Mouse (Mus musculus): Measurements from ENCODE around the gene Ssbp2.

Ssbp2 gene

DNA sequence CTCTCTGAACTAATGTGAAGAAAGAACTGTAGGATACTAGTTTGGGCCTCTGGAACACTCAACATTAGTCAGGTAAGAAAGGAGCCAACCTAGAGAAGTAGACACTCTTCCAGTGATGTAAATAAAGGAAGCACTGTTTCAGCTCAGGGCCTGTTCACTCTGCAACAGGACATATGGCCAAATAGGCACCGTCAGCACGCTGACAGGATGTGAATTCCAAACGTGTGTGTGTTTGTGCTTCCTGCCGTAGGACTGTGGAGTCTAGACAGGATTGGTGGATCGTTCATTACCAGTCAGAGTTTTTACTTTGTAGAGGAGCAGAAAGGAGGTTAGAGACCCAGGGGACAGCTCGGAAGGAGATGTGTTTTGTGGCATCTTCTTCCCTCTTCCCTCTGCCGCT is 174.0 kb downstream of the Ssbp2 start:
- DNase-seq (ENCODE audit: low spot score): no peak

DNA sequence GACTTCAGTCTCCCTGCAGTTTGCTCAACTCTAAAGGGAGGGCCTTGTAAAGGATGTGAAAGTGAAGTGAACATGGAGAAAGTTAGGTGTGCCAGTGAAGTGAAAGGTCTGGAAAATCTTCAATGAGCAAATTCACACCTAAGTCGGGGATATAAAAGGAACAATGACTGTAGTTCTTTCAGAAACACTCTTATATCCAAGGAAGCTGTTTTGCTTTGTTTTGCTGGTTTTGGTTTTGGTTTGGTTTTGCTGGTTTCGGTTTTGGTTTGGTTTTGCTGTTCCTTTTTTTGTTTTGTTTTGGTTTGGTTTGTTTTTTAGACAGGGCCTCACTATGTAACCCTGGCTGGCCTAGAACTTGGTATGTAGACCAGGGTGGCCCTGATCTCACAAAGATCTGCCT is 175.9 kb downstream of the Ssbp2 start:
- no peak for DNase-seq (ENCODE audit: low spot score)

DNA sequence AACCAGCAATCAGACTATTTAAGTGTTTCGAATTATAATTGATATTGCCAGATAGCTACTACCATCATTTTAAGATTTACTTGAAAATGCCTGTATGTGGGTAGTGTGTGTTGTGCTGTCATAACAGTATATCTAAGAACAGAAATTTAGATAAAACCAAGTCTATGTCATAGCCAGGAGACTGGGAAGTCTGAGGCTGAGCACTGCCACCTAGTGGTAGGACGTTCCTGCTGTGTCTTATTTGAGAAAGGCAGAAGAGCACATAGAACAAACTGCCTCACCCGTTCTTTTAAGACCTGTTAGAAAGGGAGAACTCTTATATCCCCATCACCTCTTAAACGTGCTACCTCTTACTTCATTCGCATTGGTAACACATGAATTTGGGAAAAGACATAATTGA is 176.7 kb downstream of the Ssbp2 start:
- peak; percentile 21 for DNase-seq (ENCODE audit: low spot score)

DNA sequence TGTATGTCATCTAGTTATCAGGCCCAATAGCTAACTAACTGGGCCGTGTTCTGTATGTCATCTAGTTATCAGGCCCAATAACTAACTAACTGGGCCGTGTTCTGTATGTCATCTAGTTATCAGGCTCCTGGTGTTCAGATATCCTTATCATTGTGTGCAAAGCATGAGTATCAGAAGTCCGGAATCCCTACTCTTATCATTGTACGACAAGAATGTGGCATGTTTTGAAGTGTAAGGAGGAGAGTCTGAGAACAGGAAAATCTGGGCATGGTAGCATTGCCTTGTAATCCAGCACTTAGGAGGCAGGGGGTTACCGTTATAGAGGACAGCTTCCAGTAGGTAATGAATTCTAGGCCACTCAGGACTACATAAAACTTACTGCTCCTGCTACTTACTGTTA is 178.8 kb downstream of the Ssbp2 start:
- no peak for DNase-seq (ENCODE audit: low spot score)

DNA sequence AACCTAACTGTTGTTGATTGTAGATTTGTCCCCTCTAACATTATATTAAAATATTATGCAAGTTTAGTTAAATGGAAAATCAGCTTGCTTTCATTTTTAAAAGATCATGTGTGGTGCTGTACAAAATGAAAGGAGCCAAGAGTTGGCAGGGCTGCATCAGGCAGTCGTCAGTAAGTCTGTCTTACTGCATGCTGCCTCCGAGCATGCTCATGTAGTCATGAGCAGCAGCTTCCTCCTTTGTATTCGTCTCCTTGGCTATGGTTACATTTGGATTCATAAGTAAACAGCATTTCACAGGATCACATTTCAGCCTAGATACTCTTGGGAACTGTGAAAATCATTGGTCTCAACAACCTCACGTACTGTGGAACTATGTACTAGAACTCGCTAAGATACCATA is 180.1 kb downstream of the Ssbp2 start:
- DNase-seq (ENCODE audit: low spot score): no peak

DNA sequence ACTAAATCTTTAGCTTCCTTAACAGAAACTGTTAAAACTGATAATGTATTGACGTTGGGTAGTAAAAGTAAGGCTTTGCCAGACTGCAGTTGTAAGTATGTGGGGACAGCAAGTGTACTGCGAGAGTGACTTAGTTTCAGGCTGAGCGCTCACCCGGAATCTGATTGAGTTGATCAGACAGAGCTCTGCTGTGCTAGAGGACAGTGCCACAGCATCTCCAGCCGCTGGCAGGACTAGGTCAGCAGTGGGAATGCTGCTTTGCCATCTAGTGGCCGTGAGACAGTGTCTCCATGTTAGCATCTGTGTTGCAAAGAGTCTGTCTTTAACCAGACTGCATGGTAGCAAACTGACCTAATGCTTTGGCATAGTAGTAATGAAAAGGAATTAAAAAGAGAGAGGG is 188.2 kb downstream of the Ssbp2 start:
- DNase-seq (ENCODE audit: low spot score): no peak

DNA sequence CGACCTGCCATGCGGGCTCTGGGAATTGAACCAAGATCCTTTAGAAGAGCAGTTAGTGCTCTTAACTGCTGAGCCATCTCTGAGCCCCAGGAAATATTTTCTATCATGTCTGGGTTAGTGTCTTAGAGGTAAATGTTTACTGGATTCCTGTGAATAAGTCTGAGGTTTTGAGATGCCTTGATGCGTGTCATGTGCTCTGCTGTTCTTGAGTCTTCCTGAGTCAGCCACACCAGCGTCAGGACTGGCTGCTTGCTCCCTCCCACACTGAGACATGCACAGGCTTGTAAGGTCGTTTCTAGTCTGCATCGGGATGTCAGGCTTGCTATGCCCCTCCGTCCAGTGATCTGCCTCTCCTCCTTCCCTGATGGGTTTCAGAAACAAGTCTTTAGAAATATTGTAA is 189.8 kb downstream of the Ssbp2 start:
- no peak for DNase-seq (ENCODE audit: low spot score)

DNA sequence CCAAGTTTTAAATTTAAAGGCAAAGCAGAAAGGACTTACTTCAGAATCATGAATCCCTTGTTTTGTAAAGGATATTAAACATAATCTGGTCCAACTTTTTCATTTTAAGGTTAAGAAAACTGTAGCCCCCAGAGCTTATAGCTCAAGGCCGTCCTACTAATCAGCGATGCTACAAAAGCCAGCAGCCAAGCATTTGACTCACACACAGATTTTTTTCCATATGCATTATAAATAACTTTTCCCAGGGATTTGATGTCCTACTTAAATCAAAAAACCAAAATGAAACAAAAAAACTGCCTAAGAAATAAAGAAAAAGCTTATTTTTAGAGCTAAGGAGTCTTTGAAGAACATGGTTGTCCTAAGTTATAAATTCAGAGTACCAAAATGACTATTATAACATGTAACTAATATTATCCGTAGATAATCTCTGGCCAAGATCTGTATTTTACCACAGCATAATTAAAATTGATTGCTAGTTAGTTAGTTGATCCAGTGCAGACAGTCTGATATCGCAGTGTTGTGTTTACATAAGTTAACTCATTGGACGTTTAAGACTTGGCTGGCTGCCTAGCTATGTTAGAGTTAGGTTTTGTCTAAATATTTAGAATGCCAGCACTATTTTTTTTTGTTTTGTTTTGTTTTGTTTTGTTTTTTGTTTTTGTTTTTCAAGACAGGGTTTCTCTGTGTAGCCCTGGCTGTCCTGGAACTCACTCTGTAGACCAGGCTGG is 201.1 kb downstream of the Ssbp2 start:
- no peak for DNase-seq (ENCODE audit: low spot score)

DNA sequence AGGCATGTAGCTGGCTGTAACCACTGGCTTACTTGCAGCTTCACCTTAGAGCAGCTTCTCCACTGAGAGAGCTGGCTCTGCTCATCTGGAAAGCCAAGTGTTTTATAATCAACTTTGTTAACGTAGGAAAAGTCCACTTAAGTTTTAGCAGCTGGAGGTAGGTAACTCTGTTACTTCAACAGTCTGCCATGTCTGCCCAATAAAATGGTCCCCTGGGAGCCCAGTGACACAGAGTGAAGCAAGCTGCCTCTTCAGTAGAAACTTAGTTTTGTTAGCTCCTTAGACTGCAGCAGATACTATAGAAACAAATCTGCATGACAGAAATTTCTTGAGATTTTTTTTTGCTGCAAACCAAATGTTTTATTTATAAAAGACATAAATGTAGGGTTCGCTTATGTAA is 202.7 kb downstream of the Ssbp2 start:
- DNase-seq (ENCODE audit: low spot score): no peak

DNA sequence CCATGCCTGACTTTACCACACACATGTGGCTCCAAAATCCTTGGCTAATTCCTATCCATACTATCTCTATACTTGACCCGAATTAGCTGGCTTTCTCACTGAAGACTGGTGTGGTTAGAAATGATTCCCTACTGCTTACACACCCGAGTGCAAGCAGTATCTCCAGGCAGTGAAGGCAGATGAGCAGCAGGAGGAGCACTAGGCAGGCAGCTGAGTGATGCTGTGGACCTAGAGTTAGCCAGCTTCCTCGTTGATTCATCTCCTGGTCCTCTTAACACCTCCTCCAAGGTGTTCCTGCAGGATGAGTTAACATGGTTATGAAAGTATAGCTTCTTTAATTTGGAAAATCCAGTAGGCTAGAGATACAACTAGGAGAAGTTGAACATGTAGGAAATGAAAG is 213.2 kb downstream of the Ssbp2 start:
- no peak for DNase-seq (ENCODE audit: low spot score)

DNA sequence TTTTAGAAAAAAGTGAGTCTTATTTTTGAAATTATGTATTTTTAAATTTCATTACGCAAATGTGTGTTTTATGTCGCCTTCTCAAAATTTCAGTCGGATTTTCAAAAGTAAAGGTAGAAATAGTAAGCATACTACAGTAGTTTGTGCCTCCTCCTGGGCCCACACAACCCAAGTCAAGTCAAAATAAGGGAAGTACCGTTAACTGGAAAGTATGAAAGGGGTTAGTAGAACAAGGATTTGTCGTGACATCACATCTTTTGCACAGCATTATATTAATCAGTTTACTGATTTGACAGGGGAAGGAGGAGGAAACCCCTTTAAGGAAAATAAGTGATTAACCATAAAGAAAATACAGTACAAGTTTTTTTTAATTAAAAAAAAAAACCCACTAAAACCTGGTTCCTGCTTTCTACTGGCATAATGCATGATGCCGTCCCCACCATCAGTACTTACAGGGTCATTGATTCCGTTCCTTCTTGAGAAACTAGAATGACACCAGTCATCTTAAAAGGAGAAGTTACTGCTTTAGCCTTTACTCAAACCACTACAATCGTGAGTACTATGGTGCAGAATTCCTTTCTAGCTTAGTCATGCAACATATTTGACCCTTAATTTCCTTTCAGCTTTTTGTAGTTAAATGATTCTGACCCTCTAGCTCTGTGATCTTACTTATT is 220.8 kb downstream of the Ssbp2 start:
- DNase-seq (ENCODE audit: low spot score): no peak

DNA sequence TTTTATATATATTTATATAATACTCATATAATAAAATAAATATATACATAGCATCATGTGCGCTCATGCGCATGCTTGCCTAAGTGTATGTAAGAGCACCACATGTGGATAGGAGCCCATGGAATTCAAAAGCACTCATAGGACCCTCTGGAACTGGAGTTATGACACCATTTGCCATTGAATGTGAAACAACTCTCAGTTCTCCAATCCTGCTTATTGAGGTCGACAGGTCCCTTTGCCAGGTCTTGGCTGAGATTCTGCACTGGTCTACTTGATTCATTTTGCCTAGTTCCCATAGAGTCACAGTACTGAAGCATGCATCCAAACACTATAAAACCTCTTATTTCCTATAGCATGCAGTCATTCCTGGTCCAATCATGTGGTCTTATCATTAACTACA is 221.4 kb downstream of the Ssbp2 start:
- no peak for DNase-seq (ENCODE audit: low spot score)

DNA sequence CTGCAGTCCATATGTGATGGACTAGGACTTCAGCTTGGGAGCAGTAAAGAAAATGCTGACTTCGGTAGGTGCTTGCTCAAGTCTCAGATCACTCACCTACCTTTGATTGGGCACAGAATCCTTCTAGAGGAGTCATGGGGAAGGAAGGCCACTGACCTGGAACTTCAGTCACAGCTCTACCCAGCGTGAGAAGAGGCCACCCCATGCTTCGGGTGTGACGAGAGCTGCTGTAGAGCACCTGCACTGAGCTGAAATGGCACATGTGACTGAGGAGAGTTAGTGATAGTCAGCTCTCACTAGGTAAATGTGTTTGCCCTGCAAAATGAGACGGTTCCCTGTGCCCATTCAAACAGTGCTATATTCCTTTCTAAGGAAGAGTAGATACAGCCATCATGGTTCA is 230.0 kb downstream of the Ssbp2 start:
- no peak for DNase-seq (ENCODE audit: low spot score)

DNA sequence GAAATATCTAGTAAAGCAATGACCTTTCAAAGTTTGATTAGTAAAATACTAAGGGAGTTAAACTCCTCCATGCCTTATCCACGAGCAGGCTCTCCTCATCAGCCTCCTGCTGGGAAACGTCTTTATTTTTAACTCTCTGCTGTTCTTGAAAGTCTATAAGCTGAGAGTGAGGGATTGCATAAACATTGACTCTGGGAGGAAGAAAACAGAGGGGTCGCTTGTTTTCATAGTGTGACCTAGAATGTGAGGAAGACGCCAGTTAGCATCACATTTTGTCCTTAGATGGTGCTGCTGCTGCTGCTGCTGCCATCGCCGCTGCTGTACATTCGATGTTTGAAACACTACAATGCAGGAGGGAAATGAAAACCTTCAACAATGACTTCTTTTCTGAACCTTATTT is 233.5 kb downstream of the Ssbp2 start:
- no peak for DNase-seq (ENCODE audit: low spot score)

DNA sequence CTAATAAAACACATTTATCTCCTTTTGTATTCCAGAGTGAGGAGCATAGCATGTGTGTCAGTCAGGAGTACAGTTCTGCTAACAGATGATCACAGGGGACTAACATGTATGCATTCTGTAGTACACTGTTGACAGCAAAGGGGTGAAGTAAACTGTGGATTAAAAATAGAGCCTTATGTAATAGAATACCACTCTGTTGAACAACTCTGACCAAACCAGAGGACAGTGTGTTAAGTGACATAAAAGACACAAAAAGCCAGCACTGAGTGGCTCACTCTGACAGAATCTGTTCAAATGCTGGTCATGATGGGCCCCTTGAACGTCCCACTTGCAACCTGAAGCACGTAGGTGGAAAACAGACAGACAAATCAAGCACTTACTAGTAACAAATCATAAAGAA is 235.3 kb downstream of the Ssbp2 start:
- DNase-seq (ENCODE audit: low spot score): no peak

DNA sequence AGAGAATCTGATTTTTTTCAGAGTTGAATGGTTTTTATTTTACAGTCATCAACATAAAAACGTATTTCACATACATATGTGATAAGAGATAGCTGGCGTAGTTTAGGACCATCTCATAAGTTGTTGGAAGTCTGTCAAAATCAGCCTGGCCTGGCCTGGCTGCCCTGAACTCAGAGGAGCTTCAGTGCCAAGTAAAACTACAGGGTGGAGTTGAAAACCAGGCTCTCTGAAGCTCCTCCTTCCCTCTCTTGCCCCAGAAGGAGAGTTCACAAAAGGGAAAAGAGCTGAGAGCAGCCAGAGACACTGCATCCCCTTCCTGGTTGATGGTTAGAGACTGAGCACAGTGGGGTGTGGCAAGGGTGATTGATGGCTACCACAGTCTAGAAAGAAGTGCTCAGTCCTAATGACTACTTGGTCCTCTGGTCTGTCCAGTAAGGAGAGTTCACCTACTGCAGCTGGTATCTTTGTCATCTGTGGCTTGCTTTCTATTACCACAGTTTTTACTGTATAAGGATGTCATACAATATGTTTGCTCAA is 236.1 kb downstream of the Ssbp2 start:
- DNase-seq (ENCODE audit: low spot score): no peak

DNA sequence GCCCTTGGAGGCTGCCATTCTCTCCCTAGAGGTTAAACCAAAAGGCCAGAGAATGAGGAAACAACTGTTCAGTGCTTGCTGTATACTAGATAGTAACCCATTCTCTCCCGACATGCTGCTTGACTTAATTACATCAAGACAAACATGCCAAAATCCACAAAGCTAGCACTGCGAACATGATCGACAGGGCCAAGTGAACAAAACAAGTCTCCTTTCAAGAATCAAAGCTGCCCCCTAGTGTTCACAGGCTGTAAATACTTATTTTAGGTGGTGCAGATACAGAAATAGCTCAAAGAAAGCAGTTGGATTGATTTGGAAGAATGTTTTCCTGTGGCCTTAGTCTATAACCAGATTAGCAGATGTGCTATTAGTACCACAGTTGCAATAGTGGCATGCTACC is 236.9 kb downstream of the Ssbp2 start:
- DNase-seq (ENCODE audit: low spot score): no peak

DNA sequence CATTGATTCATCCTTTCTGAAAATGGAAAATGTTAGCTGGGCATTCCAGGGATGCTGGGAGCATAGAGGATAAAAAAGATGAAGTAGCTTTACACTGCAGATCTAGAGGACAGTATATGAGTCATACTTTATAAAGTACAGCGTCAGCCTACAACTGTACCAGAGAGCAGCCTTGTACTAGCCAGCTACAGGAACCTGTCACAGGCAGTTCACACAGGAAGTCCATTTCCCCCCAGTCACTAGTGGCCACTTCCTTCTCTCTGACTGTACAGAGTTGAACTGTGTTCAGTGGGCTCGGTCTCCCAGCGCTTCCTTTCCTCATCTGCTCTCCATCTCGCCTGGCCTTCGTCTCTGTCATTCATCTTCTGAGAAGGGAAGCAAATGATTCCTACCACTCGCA is 242.3 kb downstream of the Ssbp2 start:
- DNase-seq (ENCODE audit: low spot score): no peak

DNA sequence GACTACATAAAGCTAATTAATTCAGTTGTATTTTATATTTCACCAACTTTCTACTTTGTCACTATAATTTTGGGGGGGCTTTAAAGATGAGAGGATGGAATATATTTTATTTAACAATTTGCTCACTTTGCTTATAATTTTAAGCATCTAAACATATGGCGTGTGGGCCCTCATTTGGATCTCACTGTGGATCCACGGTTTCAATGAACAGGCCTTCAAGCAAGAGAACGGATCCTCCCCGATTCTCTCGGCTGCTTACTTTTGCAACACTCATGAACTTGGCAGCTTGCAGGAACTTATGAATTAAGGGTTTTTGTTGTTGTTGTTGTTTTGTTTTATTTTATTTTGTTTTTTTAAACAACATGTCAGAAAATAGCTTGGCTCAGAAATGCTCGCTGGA is 259.4 kb downstream of the Ssbp2 start:
- no peak for DNase-seq (ENCODE audit: low spot score)

DNA sequence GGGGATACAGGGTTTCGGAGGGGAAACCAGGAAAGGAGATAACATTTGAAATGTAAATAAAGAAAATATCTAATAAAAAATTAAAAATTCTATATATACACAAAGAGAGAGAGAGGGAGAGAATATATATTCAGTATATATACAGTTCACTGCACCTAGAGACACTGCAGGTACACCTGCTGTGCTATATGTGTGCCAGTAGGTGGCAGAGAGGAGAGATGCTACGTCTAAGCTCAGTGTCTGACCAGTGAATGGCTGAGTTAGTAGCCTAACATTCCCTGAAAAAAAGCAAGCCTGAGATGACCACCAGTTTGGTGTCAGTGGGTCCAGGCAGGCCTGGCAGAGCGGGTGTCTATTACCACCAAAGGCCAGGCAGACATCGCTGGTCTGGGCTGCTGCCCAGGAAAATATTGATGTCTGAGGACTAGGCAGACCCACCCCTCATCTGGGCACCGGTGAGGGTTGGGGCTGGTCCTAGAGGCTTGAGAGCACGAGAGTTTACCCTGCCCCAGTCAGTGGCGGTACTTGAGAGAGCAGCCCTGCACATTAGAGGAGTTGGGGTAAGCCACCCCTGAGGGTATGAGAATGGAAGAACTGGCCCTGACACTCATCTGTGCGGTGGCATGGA is 263.1 kb downstream of the Ssbp2 start:
- DNase-seq (ENCODE audit: low spot score): no peak

DNA sequence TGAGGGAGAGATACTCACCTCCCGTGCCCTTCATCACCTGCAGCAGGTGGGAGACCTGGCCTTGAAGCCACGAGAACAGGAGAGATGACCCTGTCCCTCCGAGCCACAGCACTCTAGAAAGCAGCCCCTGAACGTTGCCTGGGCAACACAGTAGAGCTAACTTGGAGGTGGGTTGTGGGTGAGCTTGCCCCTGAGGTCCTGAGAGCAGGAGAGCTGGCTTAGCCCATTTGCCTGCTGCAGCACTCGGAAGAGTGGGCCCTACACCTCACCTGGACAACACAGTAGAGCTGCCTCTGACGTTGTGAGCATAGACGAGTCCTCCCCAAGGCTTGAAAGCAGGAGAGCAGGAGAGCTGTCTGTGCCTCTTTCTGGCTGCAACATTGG is 263.6 kb downstream of the Ssbp2 start:
- no peak for DNase-seq (ENCODE audit: low spot score)

DNA sequence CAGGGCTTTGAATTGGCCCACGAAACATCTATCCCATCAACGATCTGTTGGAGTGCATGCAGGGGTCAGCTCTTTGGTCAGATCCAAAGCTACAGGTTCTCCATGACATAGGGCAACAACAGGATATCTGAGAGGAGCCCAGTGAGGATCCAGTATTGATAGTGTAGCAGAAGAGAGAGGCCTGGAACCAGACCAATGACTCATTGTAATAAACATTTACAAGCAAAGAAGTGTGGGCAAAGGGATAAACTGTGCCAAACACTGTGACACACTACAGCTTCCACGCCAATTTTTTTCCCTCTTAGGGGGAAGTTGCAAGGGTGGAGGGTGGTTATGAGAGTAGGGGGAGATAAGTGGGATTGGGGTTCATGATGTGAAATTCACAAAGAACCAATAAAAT is 264.1 kb downstream of the Ssbp2 start:
- no peak for DNase-seq (ENCODE audit: low spot score)

DNA sequence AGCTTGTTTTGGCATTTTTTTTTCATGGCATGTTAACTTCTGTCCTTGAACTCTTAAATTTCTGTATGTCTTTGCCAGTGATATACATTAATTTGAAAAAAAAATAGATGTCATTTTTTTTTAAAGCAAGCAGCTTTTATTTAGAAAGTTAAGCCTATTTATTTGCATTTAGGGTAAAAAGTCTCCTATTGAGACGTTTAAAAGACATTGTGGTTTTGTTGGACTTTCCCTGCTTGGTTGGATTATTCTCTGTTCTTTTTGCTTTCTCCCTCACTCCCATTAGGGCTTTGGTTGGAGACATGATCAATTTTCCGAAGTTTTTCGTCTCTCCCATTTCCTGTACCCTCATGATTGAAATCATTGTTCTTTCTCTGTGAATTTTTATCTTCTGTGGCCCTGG is 265.0 kb downstream of the Ssbp2 start:
- DNase-seq (ENCODE audit: low spot score): no peak

Measured in ovary, adult 18-20 months (tissue).